Mouse (Mus musculus): Measurements from ENCODE around the gene Padi4. TPM values are rescaled to one million over a fixed set of nuclear protein-coding genes. Genes with fewer than 3 reads are reported as not detected.
A peak's percentile ranks its signal among the peaks of the same experiment; 100 is the strongest.

The Padi4 gene
- polyA plus RNA-seq, 1 experiment from 2014 or later, result 0.16 TPM

- Histone ChIP-seq H3K4me3 (ENCODE audit: low read depth, low read length) (no peak overlapping the region), H3K9ac (replicated peaks; ENCODE audit: low read depth, low read length) (no peak overlapping the region), H3K4me1 (ENCODE audit: control insufficient read depth, insufficient read depth, low read length) (peaks cover 4% of the 10 kb centered on the region; the same call in 1 of the 2 replicates), H3K4me2 (ENCODE audit: low read depth, low read length) (no peak overlapping the region), H3K9me3 (ENCODE audit: control insufficient read depth, low read length) (no peaks in the 10 kb centered on the region), H3K27me3 (ENCODE audit: control insufficient read depth, insufficient read depth, low read length) (no peaks in the 10 kb centered on the region), H3K27ac (ENCODE audit: low read depth, low read length) (no peak overlapping the region), H3K36me3 (ENCODE audit: control insufficient read depth, insufficient read depth, low read length) (peaks cover 66% of the 10 kb centered on the region)
- no peak for ATAC-seq (ENCODE audit: low read depth)
- 93% methylated on average over 9 of the region's 9 CpGs for WGBS
Measured at GRCm38 (mm10) chr4:140718436-140718835, 55.6 kb downstream of the Padi4 start.

- Histone ChIP-seq H3K27me3 (ENCODE audit: control insufficient read depth, insufficient read depth, low read length) (no peaks in the 10 kb centered on the region), H3K9ac (replicated peaks; ENCODE audit: low read depth, low read length) (no peak overlapping the region), H3K36me3 (ENCODE audit: control insufficient read depth, insufficient read depth, low read length) (peaks cover 70% of the 10 kb centered on the region), H3K9me3 (ENCODE audit: control insufficient read depth, low read length) (no peaks in the 10 kb centered on the region), H3K4me1 (ENCODE audit: control insufficient read depth, insufficient read depth, low read length) (peaks cover 7% of the 10 kb centered on the region; the same call in 1 of the 2 replicates), H3K27ac (ENCODE audit: low read depth, low read length) (no peak overlapping the region), H3K4me3 (ENCODE audit: low read depth, low read length) (no peak overlapping the region), H3K4me2 (ENCODE audit: low read depth, low read length) (no peak overlapping the region)
- 92% methylated on average over 11 of the region's 11 CpGs for WGBS
- no peak for ATAC-seq (ENCODE audit: low read depth)
Measured at GRCm38 (mm10) chr4:140716994-140717393, 57.0 kb downstream of the Padi4 start.

- H3K36me3 ChIP-seq (ENCODE audit: control insufficient read depth, insufficient read depth, low read length), result peaks cover 69% of the 10 kb centered on the region
- no peak overlapping the region for H3K4me2 ChIP-seq (ENCODE audit: low read depth, low read length)
- H3K4me3 ChIP-seq (ENCODE audit: low read depth, low read length), result no peak overlapping the region
- H3K9ac ChIP-seq (replicated peaks; ENCODE audit: low read depth, low read length), result no peak overlapping the region
- no peaks in the 10 kb centered on the region for H3K9me3 ChIP-seq (ENCODE audit: control insufficient read depth, low read length)
- ATAC-seq (ENCODE audit: low read depth), result no peak
- H3K4me1 ChIP-seq (ENCODE audit: control insufficient read depth, insufficient read depth, low read length), result peaks cover 7% of the 10 kb centered on the region; the same call in 1 of the 2 replicates
- no peaks in the 10 kb centered on the region for H3K27me3 ChIP-seq (ENCODE audit: control insufficient read depth, insufficient read depth, low read length)
- WGBS, result 84% methylated on average over 5 of the region's 5 CpGs
- no peak overlapping the region for H3K27ac ChIP-seq (ENCODE audit: low read depth, low read length)
Measured at GRCm38 (mm10) chr4:140714586-140714985, 59.5 kb downstream of the Padi4 start.

- H3K4me1 ChIP-seq (ENCODE audit: control insufficient read depth, insufficient read depth, low read length), result peaks cover 7% of the 10 kb centered on the region; the same call in 1 of the 2 replicates
- WGBS, result 29% methylated on average over 29 of the region's 29 CpGs
- H3K9me3 ChIP-seq (ENCODE audit: control insufficient read depth, low read length), result no peaks in the 10 kb centered on the region
- H3K36me3 ChIP-seq (ENCODE audit: control insufficient read depth, insufficient read depth, low read length), result peaks cover 70% of the 10 kb centered on the region
- no peak overlapping the region for H3K4me2 ChIP-seq (ENCODE audit: low read depth, low read length)
- H3K9ac ChIP-seq (replicated peaks; ENCODE audit: low read depth, low read length), result no peak overlapping the region
- peak; percentile 91 for ATAC-seq (ENCODE audit: low read depth)
- H3K27ac ChIP-seq (ENCODE audit: low read depth, low read length), result peak overlapping the region; percentile 36; the same call in 1 of the 2 replicates
- no peaks in the 10 kb centered on the region for H3K27me3 ChIP-seq (ENCODE audit: control insufficient read depth, insufficient read depth, low read length)
- H3K4me3 ChIP-seq (ENCODE audit: low read depth, low read length), result no peak overlapping the region
Measured at GRCm38 (mm10) chr4:140713480-140714365, 60.3 kb downstream of the Padi4 start.

GRCm38 (mm10) chr4:140711360-140711759 is 62.7 kb downstream of the Padi4 start:
- no peaks in the 10 kb centered on the region for H3K9me3 ChIP-seq (ENCODE audit: control insufficient read depth, low read length)
- 84% methylated on average over 5 of the region's 5 CpGs for WGBS
- H3K36me3 ChIP-seq (ENCODE audit: control insufficient read depth, insufficient read depth, low read length), result peaks cover 59% of the 10 kb centered on the region
- no peak overlapping the region for H3K4me3 ChIP-seq (ENCODE audit: low read depth, low read length)
- H3K27me3 ChIP-seq (ENCODE audit: control insufficient read depth, insufficient read depth, low read length), result no peaks in the 10 kb centered on the region
- ATAC-seq (ENCODE audit: low read depth), result no peak
- H3K4me1 ChIP-seq (ENCODE audit: control insufficient read depth, insufficient read depth, low read length), result peaks cover 13% of the 10 kb centered on the region; the same call in 1 of the 2 replicates
- H3K9ac ChIP-seq (replicated peaks; ENCODE audit: low read depth, low read length), result no peak overlapping the region
- no peak overlapping the region for H3K27ac ChIP-seq (ENCODE audit: low read depth, low read length)
- H3K4me2 ChIP-seq (ENCODE audit: low read depth, low read length), result no peak overlapping the region

- H3K4me3 ChIP-seq (ENCODE audit: low read depth, low read length), result no peak overlapping the region
- no peaks in the 10 kb centered on the region for H3K27me3 ChIP-seq (ENCODE audit: control insufficient read depth, insufficient read depth, low read length)
- H3K4me2 ChIP-seq (ENCODE audit: low read depth, low read length), result no peak overlapping the region
- H3K9ac ChIP-seq (replicated peaks; ENCODE audit: low read depth, low read length), result no peak overlapping the region
- no peaks in the 10 kb centered on the region for H3K9me3 ChIP-seq (ENCODE audit: control insufficient read depth, low read length)
- H3K36me3 ChIP-seq (ENCODE audit: control insufficient read depth, insufficient read depth, low read length), result peaks cover 53% of the 10 kb centered on the region
- no peak overlapping the region for H3K27ac ChIP-seq (ENCODE audit: low read depth, low read length)
- H3K4me1 ChIP-seq (ENCODE audit: control insufficient read depth, insufficient read depth, low read length), result peaks cover 13% of the 10 kb centered on the region; the same call in 1 of the 2 replicates
- 77% methylated on average over 10 of the region's 10 CpGs for WGBS
- no peak for ATAC-seq (ENCODE audit: low read depth)
Measured at GRCm38 (mm10) chr4:140710781-140711180, 63.3 kb downstream of the Padi4 start.

- no peak for ATAC-seq (ENCODE audit: low read depth)
- Histone ChIP-seq H3K4me1 (ENCODE audit: control insufficient read depth, insufficient read depth, low read length) (peaks cover 13% of the 10 kb centered on the region), H3K27ac (ENCODE audit: low read depth, low read length) (no peak overlapping the region), H3K9me3 (ENCODE audit: control insufficient read depth, low read length) (no peaks in the 10 kb centered on the region), H3K27me3 (ENCODE audit: control insufficient read depth, insufficient read depth, low read length) (no peaks in the 10 kb centered on the region), H3K4me3 (ENCODE audit: low read depth, low read length) (no peak overlapping the region), H3K9ac (replicated peaks; ENCODE audit: low read depth, low read length) (no peak overlapping the region), H3K36me3 (ENCODE audit: control insufficient read depth, insufficient read depth, low read length) (peaks cover 50% of the 10 kb centered on the region), H3K4me2 (ENCODE audit: low read depth, low read length) (no peak overlapping the region)
- 85% methylated on average over 10 of the region's 10 CpGs for WGBS
Measured at GRCm38 (mm10) chr4:140709617-140710016, 64.4 kb downstream of the Padi4 start.

- Histone ChIP-seq H3K4me3 (ENCODE audit: low read depth, low read length) (no peak overlapping the region), H3K36me3 (ENCODE audit: control insufficient read depth, insufficient read depth, low read length) (peaks cover 46% of the 10 kb centered on the region), H3K27me3 (ENCODE audit: control insufficient read depth, insufficient read depth, low read length) (no peaks in the 10 kb centered on the region), H3K4me2 (ENCODE audit: low read depth, low read length) (no peak overlapping the region), H3K27ac (ENCODE audit: low read depth, low read length) (no peak overlapping the region), H3K9me3 (ENCODE audit: control insufficient read depth, low read length) (no peaks in the 10 kb centered on the region), H3K4me1 (ENCODE audit: control insufficient read depth, insufficient read depth, low read length) (peaks cover 14% of the 10 kb centered on the region), H3K9ac (replicated peaks; ENCODE audit: low read depth, low read length) (no peak overlapping the region)
- 73% methylated on average over 7 of the region's 7 CpGs for WGBS
- no peak for ATAC-seq (ENCODE audit: low read depth)
Measured at GRCm38 (mm10) chr4:140709111-140709510, 64.9 kb downstream of the Padi4 start.

GRCm38 (mm10) chr4:140708297-140708927 is 65.6 kb downstream of the Padi4 start:
- Histone ChIP-seq H3K9me3 (ENCODE audit: control insufficient read depth, low read length) (no peaks in the 10 kb centered on the region), H3K27ac (ENCODE audit: low read depth, low read length) (0 out of 2 replicates have a peak overlapping the region, but pooled peaks have one; percentile 28), H3K4me1 (ENCODE audit: control insufficient read depth, insufficient read depth, low read length) (peaks cover 20% of the 10 kb centered on the region), H3K9ac (replicated peaks; ENCODE audit: low read depth, low read length) (no peak overlapping the region), H3K4me3 (ENCODE audit: low read depth, low read length) (no peak overlapping the region), H3K36me3 (ENCODE audit: control insufficient read depth, insufficient read depth, low read length) (peaks cover 46% of the 10 kb centered on the region), H3K4me2 (ENCODE audit: low read depth, low read length) (no peak overlapping the region), H3K27me3 (ENCODE audit: control insufficient read depth, insufficient read depth, low read length) (no peaks in the 10 kb centered on the region)
- 83% methylated on average over 18 of the region's 18 CpGs for WGBS
- no peak for ATAC-seq (ENCODE audit: low read depth)

All from neural tube, embryonic 14.5 days (tissue).